Mouse (Mus musculus) midbrain, embryonic 14.5 days (tissue): ENCODE data around the gene Nup50. TPM values are rescaled to one million over a fixed set of nuclear protein-coding genes. Genes with fewer than 3 reads are reported as not detected.

Source experiments
- ATAC-seq: fragments of 200-750 bp; cut with Nextera tagmentation; 2 replicates; pipeline ENCODE4 v1.8.0; 2017; ENCODE audit warnings: moderate number of reproducible peaks, moderate library complexity; ENCODE audit not compliant: low FRiP score, low TSS enrichment
- DNase-seq: peaks from one replicate; pipeline ENCODE4 v3.0.0-alpha.2; 2015
- H3K27ac ChIP-seq: fragments of 300-500 bp; sonication (generic); replicated peaks from 2 replicates; pipeline ENCODE4 v1.5.1; 2014; ENCODE audit warnings: mild to moderate bottlenecking, low read depth, low read length, moderate library complexity
- H3K27me3 ChIP-seq: fragments of 300-500 bp; sonication (generic); 2 replicates; pipeline ENCODE4 v1.6.1; 2014; ENCODE audit warnings: low read length, control low read depth, mixed read lengths; ENCODE audit not compliant: control insufficient read depth, insufficient read depth
- H3K36me3 ChIP-seq: fragments of 300-500 bp; sonication (generic); 2 replicates; pipeline ENCODE4 v1.6.1; 2014; ENCODE audit warnings: low read length, control low read depth; ENCODE audit not compliant: control insufficient read depth, insufficient read depth
- H3K4me1 ChIP-seq: fragments of 300-500 bp; sonication (generic); 2 replicates; pipeline ENCODE4 v1.6.1; 2014; ENCODE audit warnings: mild to moderate bottlenecking, antibody characterized with exemption, low read length, control low read depth; ENCODE audit not compliant: control insufficient read depth, insufficient read depth
- H3K4me2 ChIP-seq: fragments of 300-500 bp; sonication (generic); 2 replicates; pipeline ENCODE4 v1.6.1; 2014; ENCODE audit warnings: mild to moderate bottlenecking, low read length, moderate library complexity
- H3K4me3 ChIP-seq: fragments of 300-500 bp; sonication (generic); replicated peaks from 2 replicates; pipeline ENCODE4 v1.5.1; 2014; ENCODE audit warnings: low read depth, low read length
- H3K9ac ChIP-seq: fragments of 300-500 bp; sonication (generic); replicated peaks from 2 replicates; pipeline ENCODE4 v1.6.1; 2014; ENCODE audit warnings: mild to moderate bottlenecking, low read length, moderate library complexity
- H3K9me3 ChIP-seq: fragments of 300-500 bp; sonication (generic); 2 replicates; pipeline ENCODE4 v1.6.1; 2016; ENCODE audit warnings: low read length, control low read depth, mixed read lengths; ENCODE audit not compliant: control insufficient read depth
- WGBS: fragments of 180-500 bp; shearing (Covaris S2); extraction: QIAGEN DNeasy Blood & Tissue Kit; methylation state at CpG from one replicate; pipeline ENCODE4 v1.1.7; 2014; 5-methylcytosine and 5-hydroxymethylcytosine counted together
- polyA plus RNA-seq: library from polyadenylated mRNA; unstranded; fragments of >200 nt; fragmentation: Nextera tagmentation; extraction: Ambion mirVana; gene quantifications from 2 replicates; pipeline ENCODE4 v1.2.1, GENCODE M21; 2014

Nup50 gene
- polyA plus RNA-seq, 1 experiment from 2014 or later, result 28.7 TPM

- peak overlapping the region; percentile 31; the same call in 1 of the 2 replicates for H3K9ac ChIP-seq
- 88% methylated on average over 6 of the region's 6 CpGs for WGBS
- peaks cover 26% of the 10 kb centered on the region for H3K36me3 ChIP-seq
- ATAC-seq, result no peak
- peaks cover 17% of the 10 kb centered on the region for H3K4me1 ChIP-seq
- no peak overlapping the region for H3K4me2 ChIP-seq
- no peaks in the 10 kb centered on the region for H3K27me3 ChIP-seq
- no peak overlapping the region for H3K27ac ChIP-seq
- no peak for DNase-seq
- no peaks in the 10 kb centered on the region for H3K9me3 ChIP-seq
- H3K4me3 ChIP-seq, result no peak overlapping the region
Observed at GRCm38 (mm10) chr15:84959891-84960290, 36.7 kb downstream of the Nup50 start.

GRCm38 (mm10) chr15:84960692-84961091, 37.5 kb downstream of the Nup50 start:
- Histone ChIP-seq H3K9me3 (no peaks in the 10 kb centered on the region), H3K4me1 (peaks cover 17% of the 10 kb centered on the region), H3K9ac (peak overlapping the region; percentile 31; the same call in 1 of the 2 replicates), H3K4me3 (no peak overlapping the region; the same call in 1 of the 2 replicates), H3K36me3 (peaks cover 19% of the 10 kb centered on the region; the same call in 1 of the 2 replicates), H3K4me2 (peak overlapping the region; percentile 37), H3K27me3 (no peaks in the 10 kb centered on the region), H3K27ac (peak overlapping the region; percentile 64)
- ATAC-seq (no peak), DNase-seq (peak; percentile 63)
- 20% methylated on average over 8 of the region's 8 CpGs for WGBS

- Histone ChIP-seq H3K36me3 (peaks cover 14% of the 10 kb centered on the region; the same call in 1 of the 2 replicates), H3K9me3 (no peaks in the 10 kb centered on the region), H3K4me2 (no peak overlapping the region), H3K27me3 (no peaks in the 10 kb centered on the region), H3K27ac (no peak overlapping the region), H3K4me3 (no peak overlapping the region), H3K9ac (no peak overlapping the region), H3K4me1 (peaks cover 17% of the 10 kb centered on the region)
- ATAC-seq (no peak), DNase-seq (no peak)
- 91% methylated on average over 2 of the region's 2 CpGs for whole genome bisulfite sequencing
Observed at GRCm38 (mm10) chr15:84962518-84962917, 39.3 kb downstream of the Nup50 start.

GRCm38 (mm10) chr15:84964771-84965170, 41.6 kb downstream of the Nup50 start:
- Histone ChIP-seq H3K4me3 (no peak overlapping the region), H3K36me3 (peaks cover 6% of the 10 kb centered on the region; the same call in 1 of the 2 replicates), H3K4me1 (peaks cover 10% of the 10 kb centered on the region), H3K9me3 (no peaks in the 10 kb centered on the region), H3K4me2 (no peak overlapping the region), H3K27me3 (no peaks in the 10 kb centered on the region), H3K27ac (no peak overlapping the region), H3K9ac (no peak overlapping the region)
- no peak for ATAC-seq
- 81% methylated on average over 5 of the region's 5 CpGs for WGBS
- DNase-seq, result no peak

GRCm38 (mm10) chr15:84965575-84966360, 42.6 kb downstream of the Nup50 start:
- Histone ChIP-seq H3K4me1 (peaks cover 5% of the 10 kb centered on the region), H3K27ac (no peak overlapping the region), H3K4me3 (no peak overlapping the region), H3K9ac (no peak overlapping the region), H3K4me2 (no peak overlapping the region), H3K36me3 (0 out of 2 replicates have a peak, but pooled peaks cover 7% of the 10 kb centered on the region), H3K9me3 (no peaks in the 10 kb centered on the region), H3K27me3 (no peaks in the 10 kb centered on the region)
- ATAC-seq (no peak), DNase-seq (peak; percentile 44)
- 71% methylated on average over 7 of the region's 7 CpGs for whole genome bisulfite sequencing

- Histone ChIP-seq H3K9ac (no peak overlapping the region), H3K27me3 (no peaks in the 10 kb centered on the region), H3K4me2 (no peak overlapping the region), H3K9me3 (no peaks in the 10 kb centered on the region), H3K36me3 (0 out of 2 replicates have a peak, but pooled peaks cover 7% of the 10 kb centered on the region), H3K4me1 (peaks cover 8% of the 10 kb centered on the region), H3K27ac (no peak overlapping the region), H3K4me3 (no peak overlapping the region)
- DNase-seq, result no peak
- no peak for ATAC-seq
- 90% methylated on average over 4 of the region's 4 CpGs for WGBS
Observed at GRCm38 (mm10) chr15:84968534-84968933, 45.3 kb downstream of the Nup50 start.

- Histone ChIP-seq H3K27ac (no peak overlapping the region), H3K36me3 (0 out of 2 replicates have a peak, but pooled peaks cover 10% of the 10 kb centered on the region)
- 47% methylated on average over 8 of the region's 8 CpGs for WGBS
Observed at GRCm38 (mm10) chr15:84972860-84973543, 49.8 kb downstream of the Nup50 start.

GRCm38 (mm10) chr15:84973544-84973871, 50.3 kb downstream of the Nup50 start:
- 11% methylated on average over 3 of the region's 3 CpGs for WGBS
- no peak overlapping the region for H3K4me3 ChIP-seq
- no peak overlapping the region for H3K27ac ChIP-seq
- DNase-seq (no peak), ATAC-seq (no peak)
- H3K4me1 ChIP-seq, result peaks cover 28% of the 10 kb centered on the region
- no peaks in the 10 kb centered on the region for H3K9me3 ChIP-seq
- 0 out of 2 replicates have a peak, but pooled peaks cover 10% of the 10 kb centered on the region for H3K36me3 ChIP-seq
- H3K27me3 ChIP-seq, result no peaks in the 10 kb centered on the region
- H3K4me2 ChIP-seq, result no peak overlapping the region
- H3K9ac ChIP-seq, result 0 out of 2 replicates have a peak overlapping the region, but pooled peaks have one; percentile 2

More at GRCm38 (mm10) chr15:84972860-84973543, 49.8 kb downstream of the Nup50 start:
- H3K4me2 ChIP-seq, result no peak overlapping the region
- peaks cover 28% of the 10 kb centered on the region for H3K4me1 ChIP-seq
- DNase-seq, result no peak
- ATAC-seq, result no peak
- no peaks in the 10 kb centered on the region for H3K9me3 ChIP-seq
- 0 out of 2 replicates have a peak overlapping the region, but pooled peaks have one; percentile 2 for H3K9ac ChIP-seq
- H3K4me3 ChIP-seq, result no peak overlapping the region
- H3K27me3 ChIP-seq, result no peaks in the 10 kb centered on the region
